Mouse (Mus musculus): ENCODE measurements around the gene Dop1a. TPM values are rescaled to one million over a fixed set of nuclear protein-coding genes. Genes with fewer than 3 reads are reported as not detected.

Gene Dop1a
- polyA plus RNA-seq, 1 experiment from 2014 or later = 9.9 TPM

GRCm38 (mm10) chr9:86453626-86454025 lies 13.3 kb upstream of the Dop1a start:
- Histone ChIP-seq H3K36me3 (no peaks in the 10 kb centered on the region), H3K27ac (no peak overlapping the region), H3K27me3 (ENCODE audit: insufficient read depth, poor library complexity, severe bottlenecking) (no peaks in the 10 kb centered on the region), H3K4me3 (no peak overlapping the region), H3K4me1 (replicated peaks) (peaks cover 15% of the 10 kb centered on the region), H3K9me3 (no peaks in the 10 kb centered on the region)
- 88% methylated on average over 3 of the region's 3 CpGs for WGBS
- DNase-seq (ENCODE audit: low spot score) = no peak

DNA sequence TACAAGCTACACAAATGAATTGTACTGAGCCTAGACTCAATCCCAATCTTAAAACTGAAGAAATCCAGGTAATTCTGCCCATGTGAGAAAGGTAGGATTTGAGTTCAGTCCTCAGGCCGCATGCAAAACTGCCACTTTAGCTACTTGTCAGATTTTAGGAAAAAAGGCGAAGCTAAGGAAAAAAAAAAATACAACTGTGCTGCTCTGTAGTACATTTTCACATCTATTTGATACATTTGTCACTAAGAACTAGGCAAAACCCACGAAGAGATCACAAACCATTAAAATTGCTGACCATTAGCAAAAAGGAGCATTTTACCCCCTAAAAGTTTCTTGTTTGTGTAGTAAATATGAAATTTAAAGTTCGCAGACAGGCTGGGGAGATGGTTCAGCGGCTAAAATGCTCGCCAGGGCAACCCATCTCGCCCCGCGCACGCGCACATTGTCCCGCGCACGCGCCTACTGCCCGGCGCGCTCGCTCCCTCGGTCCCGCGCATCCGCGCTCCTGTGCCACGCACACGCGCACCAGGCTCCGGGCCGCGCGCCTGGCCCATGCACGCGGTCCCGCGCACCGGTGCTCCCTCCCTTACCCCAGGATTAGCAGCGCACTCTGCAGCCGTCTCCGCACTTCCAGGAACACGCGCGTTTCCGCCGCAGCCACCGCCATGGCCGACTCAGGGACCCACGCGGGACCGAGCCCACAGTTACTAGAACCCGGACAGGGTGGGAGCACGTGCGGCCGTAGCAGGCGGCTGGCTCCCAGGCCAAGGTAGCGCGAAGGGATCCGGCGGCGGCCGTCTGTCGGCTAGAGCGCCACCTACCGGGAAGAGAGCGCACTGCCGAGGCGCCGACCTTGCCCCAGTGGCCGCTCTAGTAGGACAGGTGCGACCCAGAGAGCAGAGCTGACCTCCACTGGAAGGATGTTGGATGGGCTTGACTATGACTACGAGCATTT lies 2.5 kb upstream of the Dop1a start, which contains the start of gene Ube2cbp:
TSS of gene Ube2cbp (minus strand) at position 800 of the 955 bp plus-strand sequence.
- Histone ChIP-seq H3K4me3 (peak within 1 kb of the TSS; percentile 68), H3K27me3 (ENCODE audit: insufficient read depth, poor library complexity, severe bottlenecking) (peaks cover 16% of the 10 kb centered on the region), H3K4me1 (replicated peaks) (peaks cover 21% of the 10 kb centered on the region), H3K36me3 (no peaks in the 10 kb centered on the region), H3K27ac (peak within 1 kb of the TSS; percentile 93), H3K9me3 (no peaks in the 10 kb centered on the region)
- 2% methylated on average over 70 of the region's 70 CpGs for WGBS
- DNase-seq (ENCODE audit: low spot score) = peak; percentile 85

DNA sequence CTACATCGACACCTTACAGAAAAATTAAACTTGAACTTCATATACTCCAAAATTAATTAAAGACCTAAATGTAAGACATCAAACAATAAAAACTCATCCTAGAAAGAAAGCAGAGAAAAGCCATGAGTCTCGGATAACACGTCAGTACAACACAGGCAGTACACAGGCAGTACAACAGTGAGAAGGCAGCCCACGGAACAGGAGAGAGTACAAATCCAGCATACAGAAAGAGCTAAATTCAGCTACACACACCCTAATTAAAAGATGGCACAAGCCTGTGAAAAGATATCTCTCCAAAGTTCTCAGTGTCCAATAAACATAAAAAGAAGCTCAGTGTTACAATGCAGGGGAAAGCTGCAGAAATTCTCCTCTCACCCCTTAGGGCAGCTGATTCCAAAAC lies 9.0 kb downstream of the Dop1a start:
- Histone ChIP-seq H3K4me1 (replicated peaks) (no peaks in the 10 kb centered on the region), H3K9me3 (no peaks in the 10 kb centered on the region), H3K27me3 (ENCODE audit: insufficient read depth, poor library complexity, severe bottlenecking) (no peaks in the 10 kb centered on the region), H3K4me3 (no peak overlapping the region), H3K36me3 (no peaks in the 10 kb centered on the region), H3K27ac (no peak overlapping the region)
- DNase-seq (ENCODE audit: low spot score) = no peak
- WGBS = 91% methylated on average over 4 of the region's 4 CpGs

- no peaks in the 10 kb centered on the region for H3K4me1 ChIP-seq (replicated peaks)
- H3K36me3 ChIP-seq = no peaks in the 10 kb centered on the region
- no peak overlapping the region for H3K27ac ChIP-seq
- no peak overlapping the region for H3K4me3 ChIP-seq
- 85% methylated on average over 5 of the region's 5 CpGs for WGBS
- no peaks in the 10 kb centered on the region for H3K9me3 ChIP-seq
- DNase-seq (ENCODE audit: low spot score) = no peak
- no peaks in the 10 kb centered on the region for H3K27me3 ChIP-seq (ENCODE audit: insufficient read depth, poor library complexity, severe bottlenecking)
Observed at GRCm38 (mm10) chr9:86476763-86477162, 9.8 kb downstream of the Dop1a start.

- 90% methylated on average over 5 of the region's 5 CpGs for WGBS
- Histone ChIP-seq H3K4me3 (no peak overlapping the region), H3K27ac (no peak overlapping the region), H3K36me3 (no peaks in the 10 kb centered on the region), H3K9me3 (no peaks in the 10 kb centered on the region), H3K27me3 (ENCODE audit: insufficient read depth, poor library complexity, severe bottlenecking) (no peaks in the 10 kb centered on the region), H3K4me1 (replicated peaks) (no peaks in the 10 kb centered on the region)
- DNase-seq (ENCODE audit: low spot score) = no peak
Observed at GRCm38 (mm10) chr9:86478414-86479093, 11.6 kb downstream of the Dop1a start.

DNA sequence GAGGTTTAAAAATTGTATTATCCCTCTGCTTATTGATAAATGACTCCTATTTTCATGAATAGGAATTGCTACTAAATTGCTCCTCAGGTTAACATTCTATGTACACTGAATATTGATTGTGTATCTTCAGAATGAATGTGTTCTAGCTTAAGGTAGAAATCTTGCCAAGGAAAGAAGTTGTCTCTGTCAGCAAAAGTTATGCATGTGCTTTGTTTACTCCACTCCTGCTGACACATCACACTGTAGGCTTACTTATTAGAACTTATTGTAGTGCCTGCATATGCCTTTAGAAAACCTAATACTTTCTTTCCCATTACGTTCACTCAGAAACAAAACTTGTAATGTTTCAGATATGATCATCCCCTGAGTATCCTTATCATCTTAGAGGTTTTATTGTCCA lies 15.3 kb downstream of the Dop1a start:
- 78% methylated on average over 1 of the region's 1 CpGs for WGBS
- Histone ChIP-seq H3K27me3 (ENCODE audit: insufficient read depth, poor library complexity, severe bottlenecking) (no peaks in the 10 kb centered on the region), H3K27ac (no peak overlapping the region), H3K4me1 (replicated peaks) (no peaks in the 10 kb centered on the region), H3K9me3 (no peaks in the 10 kb centered on the region), H3K4me3 (no peak overlapping the region), H3K36me3 (no peaks in the 10 kb centered on the region)
- no peak for DNase-seq (ENCODE audit: low spot score)

GRCm38 (mm10) chr9:86491740-86492139 lies 24.8 kb downstream of the Dop1a start:
- WGBS = 89% methylated on average over 2 of the region's 2 CpGs
- DNase-seq (ENCODE audit: low spot score) = no peak
- H3K4me1 ChIP-seq (replicated peaks) = no peaks in the 10 kb centered on the region
- no peaks in the 10 kb centered on the region for H3K27me3 ChIP-seq (ENCODE audit: insufficient read depth, poor library complexity, severe bottlenecking)
- no peak overlapping the region for H3K27ac ChIP-seq
- no peaks in the 10 kb centered on the region for H3K9me3 ChIP-seq
- peaks cover 9% of the 10 kb centered on the region; the same call in 1 of the 2 replicates for H3K36me3 ChIP-seq
- H3K4me3 ChIP-seq = no peak overlapping the region

GRCm38 (mm10) chr9:86496261-86496660 lies 29.3 kb downstream of the Dop1a start:
- H3K27ac ChIP-seq = no peak overlapping the region
- no peaks in the 10 kb centered on the region for H3K27me3 ChIP-seq (ENCODE audit: insufficient read depth, poor library complexity, severe bottlenecking)
- H3K36me3 ChIP-seq = peaks cover 12% of the 10 kb centered on the region; the same call in 1 of the 2 replicates
- H3K4me3 ChIP-seq = no peak overlapping the region
- H3K4me1 ChIP-seq (replicated peaks) = no peaks in the 10 kb centered on the region
- DNase-seq (ENCODE audit: low spot score) = no peak
- 94% methylated on average over 4 of the region's 4 CpGs for WGBS
- H3K9me3 ChIP-seq = no peaks in the 10 kb centered on the region

- Histone ChIP-seq H3K4me3 (no peak overlapping the region), H3K27me3 (ENCODE audit: insufficient read depth, poor library complexity, severe bottlenecking) (no peaks in the 10 kb centered on the region), H3K27ac (no peak overlapping the region), H3K36me3 (0 out of 2 replicates have a peak, but pooled peaks cover 6% of the 10 kb centered on the region), H3K4me1 (replicated peaks) (no peaks in the 10 kb centered on the region), H3K9me3 (no peaks in the 10 kb centered on the region)
- DNase-seq (ENCODE audit: low spot score) = no peak
- 98% methylated on average over 3 of the region's 3 CpGs for WGBS
Observed at GRCm38 (mm10) chr9:86499083-86499482, 32.1 kb downstream of the Dop1a start.

DNA sequence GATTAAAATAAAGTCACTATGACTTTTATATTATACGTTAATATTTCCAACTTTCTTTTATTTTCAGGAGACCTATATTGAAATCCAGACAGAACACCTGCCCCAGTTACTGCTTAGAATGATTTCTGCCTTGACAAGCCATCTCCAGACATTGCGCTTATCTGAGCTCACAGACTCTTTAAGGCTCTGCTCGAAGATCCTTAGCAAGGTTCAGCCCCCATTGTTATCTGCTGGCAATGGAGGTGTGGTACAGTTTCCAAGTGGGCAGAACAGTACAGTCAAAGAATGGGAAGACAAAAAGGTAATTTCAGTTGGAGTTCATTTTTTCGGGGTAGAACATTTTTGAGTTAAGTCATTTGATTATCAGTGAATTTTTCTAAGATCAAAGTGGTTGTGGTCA lies 40.5 kb downstream of the Dop1a start:
- 86% methylated on average over 4 of the region's 4 CpGs for WGBS
- Histone ChIP-seq H3K27ac (no peak overlapping the region), H3K27me3 (ENCODE audit: insufficient read depth, poor library complexity, severe bottlenecking) (no peaks in the 10 kb centered on the region), H3K9me3 (no peaks in the 10 kb centered on the region), H3K4me3 (no peak overlapping the region), H3K4me1 (replicated peaks) (no peaks in the 10 kb centered on the region), H3K36me3 (peaks cover under 1% of the 10 kb centered on the region)
- DNase-seq (ENCODE audit: low spot score) = no peak

DNA sequence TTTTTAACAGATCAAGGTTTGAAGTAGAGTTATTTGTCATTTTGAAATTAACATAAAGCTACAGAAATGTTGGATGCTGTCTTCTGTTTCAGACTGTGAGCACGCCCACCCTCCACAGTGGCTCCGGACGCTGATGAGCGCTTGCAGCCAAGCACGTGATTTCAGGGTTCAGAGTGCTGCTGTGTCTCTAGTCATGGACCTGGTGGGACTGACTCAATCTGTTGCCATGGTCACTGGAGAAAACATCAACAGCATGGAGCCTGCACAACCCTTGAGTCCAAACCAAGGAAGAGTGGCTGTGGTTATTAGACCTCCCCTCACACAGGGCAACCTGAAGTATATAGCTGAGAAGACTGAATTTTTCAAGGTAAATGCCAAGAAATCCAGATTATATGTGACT lies 46.8 kb downstream of the Dop1a start:
- no peak for DNase-seq (ENCODE audit: low spot score)

GRCm38 (mm10) chr9:86514390-86514789 lies 47.4 kb downstream of the Dop1a start:
- H3K36me3 ChIP-seq = peaks cover 29% of the 10 kb centered on the region
- no peak overlapping the region for H3K4me3 ChIP-seq
- no peaks in the 10 kb centered on the region for H3K9me3 ChIP-seq
- no peaks in the 10 kb centered on the region for H3K27me3 ChIP-seq (ENCODE audit: insufficient read depth, poor library complexity, severe bottlenecking)
- 88% methylated on average over 3 of the region's 3 CpGs for WGBS
- no peak overlapping the region for H3K27ac ChIP-seq
- DNase-seq (ENCODE audit: low spot score) = no peak
- H3K4me1 ChIP-seq (replicated peaks) = no peaks in the 10 kb centered on the region

More for the DNA sequence above, 46.8 kb downstream of the Dop1a start:
- Histone ChIP-seq H3K9me3 (no peaks in the 10 kb centered on the region), H3K4me3 (no peak overlapping the region), H3K36me3 (peaks cover 29% of the 10 kb centered on the region), H3K27me3 (ENCODE audit: insufficient read depth, poor library complexity, severe bottlenecking) (no peaks in the 10 kb centered on the region), H3K27ac (no peak overlapping the region), H3K4me1 (replicated peaks) (no peaks in the 10 kb centered on the region)
- 73% methylated on average over 5 of the region's 5 CpGs for WGBS

DNA sequence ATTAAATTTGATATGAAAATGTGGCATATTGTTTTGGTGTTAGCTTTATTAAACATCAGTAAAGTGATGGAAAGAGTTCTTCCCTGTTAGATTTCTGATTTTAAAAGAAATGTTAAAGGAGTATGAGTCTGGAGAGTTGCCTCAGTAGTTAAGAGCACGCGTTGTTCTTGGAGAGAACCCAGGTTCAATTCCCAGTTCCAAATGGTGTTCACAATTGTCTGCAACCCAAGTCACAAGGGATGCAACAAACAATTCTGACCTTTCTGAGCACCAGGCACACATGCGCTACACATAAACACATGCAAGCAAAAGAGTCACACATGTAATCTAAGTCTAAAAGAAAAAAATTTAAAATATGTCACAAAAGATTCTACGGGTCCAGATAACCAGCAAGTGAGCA lies 47.8 kb downstream of the Dop1a start:
- no peak for DNase-seq (ENCODE audit: low spot score)
- H3K4me3 ChIP-seq = no peak overlapping the region
- no peaks in the 10 kb centered on the region for H3K4me1 ChIP-seq (replicated peaks)
- 97% methylated on average over 4 of the region's 4 CpGs for WGBS
- no peaks in the 10 kb centered on the region for H3K27me3 ChIP-seq (ENCODE audit: insufficient read depth, poor library complexity, severe bottlenecking)
- H3K36me3 ChIP-seq = peaks cover 29% of the 10 kb centered on the region
- H3K9me3 ChIP-seq = no peaks in the 10 kb centered on the region
- no peak overlapping the region for H3K27ac ChIP-seq

All from hindbrain, embryonic 10.5 days (tissue).